Mouse (Mus musculus) heart, embryonic 12.5 days (tissue): ENCODE measurements around the gene Pik3r2. TPM values are rescaled to one million over a fixed set of nuclear protein-coding genes. Genes with fewer than 3 reads are reported as not detected.

ENCODE experiments used
- ATAC-seq: fragments of 200-750 bp; cut with Nextera tagmentation; 2 replicates; pipeline ENCODE4 v1.8.0; 2017; ENCODE audit warnings: moderate TSS enrichment, moderate library complexity; ENCODE audit not compliant: insufficient number of reproducible peaks, low FRiP score
- H3K27ac ChIP-seq: fragments of 300-500 bp; sonication (generic); 2 replicates; pipeline ENCODE4 v1.5.1; 2016; ENCODE audit warnings: mild to moderate bottlenecking, moderate library complexity; ENCODE audit not compliant: poor library complexity, severe bottlenecking
- H3K27me3 ChIP-seq: fragments of 300-500 bp; sonication (generic); replicated peaks from 2 replicates; pipeline ENCODE4 v1.6.1; 2016; ENCODE audit warnings: mild to moderate bottlenecking, moderate library complexity
- H3K36me3 ChIP-seq: fragments of 300-500 bp; sonication (generic); 2 replicates; pipeline ENCODE4 v1.6.1; 2016; ENCODE audit warnings: mild to moderate bottlenecking, moderate library complexity
- H3K4me1 ChIP-seq: fragments of 300-500 bp; sonication (generic); replicated peaks from 2 replicates; pipeline ENCODE4 v1.6.1; 2016; ENCODE audit warnings: mild to moderate bottlenecking
- H3K4me2 ChIP-seq: fragments of 300-500 bp; sonication (generic); 2 replicates; pipeline ENCODE4 v1.6.1; 2016; ENCODE audit warnings: mild to moderate bottlenecking, moderate library complexity
- H3K4me3 ChIP-seq: fragments of 300-500 bp; sonication (generic); 2 replicates; pipeline ENCODE4 v1.5.1; 2016; ENCODE audit warnings: mild to moderate bottlenecking
- H3K9ac ChIP-seq: fragments of 300-500 bp; sonication (generic); 2 replicates; pipeline ENCODE4 v1.6.1; 2016; ENCODE audit warnings: mild to moderate bottlenecking, moderate library complexity
- H3K9me3 ChIP-seq: fragments of 300-500 bp; sonication (generic); replicated peaks from 2 replicates; pipeline ENCODE4 v1.6.1; 2016; ENCODE audit warnings: mild to moderate bottlenecking, moderate library complexity
- WGBS: fragments of 180-500 bp; shearing (Covaris S2); methylation state at CpG from one replicate; pipeline ENCODE4 v1.1.7; 2016; 5-methylcytosine and 5-hydroxymethylcytosine counted together
- polyA plus RNA-seq: library from polyadenylated mRNA; unstranded; fragments of >200 nt; fragmentation: Nextera tagmentation; extraction: Ambion mirVana; gene quantifications from 2 replicates; pipeline ENCODE4 v1.2.1, GENCODE M21; 2016

The Pik3r2 gene
- polyA plus RNA-seq, 1 experiment from 2014 or later = 35.2 TPM

GRCm38 (mm10) chr8:70772075-70772474 is 4.4 kb downstream of the Pik3r2 start:
- Histone ChIP-seq H3K4me3 (no peak overlapping the region), H3K9me3 (no peaks in the 10 kb centered on the region), H3K4me2 (no peak overlapping the region), H3K9ac (no peak overlapping the region), H3K27me3 (peaks cover 10% of the 10 kb centered on the region; the same call in 1 of the 2 replicates), H3K36me3 (peaks cover 68% of the 10 kb centered on the region), H3K27ac (no peak overlapping the region), H3K4me1 (peaks cover 32% of the 10 kb centered on the region)
- WGBS = 93% methylated on average over 13 of the region's 13 CpGs
- ATAC-seq = no peak

GRCm38 (mm10) chr8:70771217-70771616 is 5.3 kb downstream of the Pik3r2 start:
- H3K4me2 ChIP-seq = no peak overlapping the region
- peaks cover 10% of the 10 kb centered on the region; the same call in 1 of the 2 replicates for H3K27me3 ChIP-seq
- WGBS = 81% methylated on average over 7 of the region's 7 CpGs
- no peak overlapping the region for H3K27ac ChIP-seq
- ATAC-seq = no peak
- peaks cover 68% of the 10 kb centered on the region for H3K36me3 ChIP-seq
- no peak overlapping the region for H3K9ac ChIP-seq
- peaks cover 40% of the 10 kb centered on the region for H3K4me1 ChIP-seq
- H3K9me3 ChIP-seq = no peaks in the 10 kb centered on the region
- H3K4me3 ChIP-seq = no peak overlapping the region

DNA sequence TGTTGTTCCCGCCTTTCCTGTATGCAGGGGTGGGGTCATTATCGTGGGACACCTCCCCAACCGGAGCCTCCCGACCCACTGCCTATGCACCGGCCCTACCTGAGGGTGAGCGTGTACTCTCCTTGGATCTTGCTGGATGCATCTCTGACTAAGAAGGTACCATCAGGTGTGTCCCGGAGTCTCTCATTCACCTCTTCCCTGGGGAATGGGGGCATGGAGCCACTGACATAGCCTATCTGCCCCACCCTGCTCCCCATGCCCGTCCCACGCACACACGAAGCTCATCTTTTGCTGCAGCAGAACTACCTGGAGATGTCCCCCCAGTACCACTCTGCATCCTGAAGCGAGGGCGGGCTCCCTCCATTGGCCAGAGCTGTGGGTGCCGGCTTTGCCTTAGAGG is 5.8 kb downstream of the Pik3r2 start:
- Histone ChIP-seq H3K27me3 (peaks cover 10% of the 10 kb centered on the region; the same call in 1 of the 2 replicates), H3K36me3 (peaks cover 68% of the 10 kb centered on the region), H3K4me2 (no peak overlapping the region), H3K27ac (no peak overlapping the region), H3K4me3 (no peak overlapping the region), H3K9ac (no peak overlapping the region), H3K9me3 (no peaks in the 10 kb centered on the region), H3K4me1 (peaks cover 40% of the 10 kb centered on the region)
- ATAC-seq = no peak
- WGBS = 93% methylated on average over 13 of the region's 13 CpGs

DNA sequence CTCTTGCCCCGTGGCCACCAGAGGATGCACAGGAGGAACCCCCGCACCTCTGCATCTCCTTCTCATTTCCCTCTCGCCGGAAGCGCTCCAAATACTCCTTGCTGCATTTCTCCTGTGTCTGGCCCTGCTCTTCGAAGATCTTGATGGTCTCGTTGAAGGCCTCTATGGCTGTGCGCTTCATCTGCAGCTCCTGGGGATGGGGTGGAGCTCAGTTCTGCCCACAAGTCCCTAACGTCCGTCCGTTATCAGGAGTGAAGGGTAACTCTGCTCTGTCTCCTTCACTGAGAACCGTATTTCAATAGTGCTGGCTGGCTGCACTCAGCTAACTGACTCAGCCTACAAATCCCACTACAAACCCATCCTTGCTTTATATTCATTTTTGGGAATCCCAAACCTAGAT is 6.7 kb downstream of the Pik3r2 start:
- no peak for ATAC-seq
- peaks cover 40% of the 10 kb centered on the region for H3K4me1 ChIP-seq
- H3K4me2 ChIP-seq = no peak overlapping the region
- H3K27ac ChIP-seq = no peak overlapping the region
- peaks cover 64% of the 10 kb centered on the region for H3K36me3 ChIP-seq
- WGBS = 66% methylated on average over 12 of the region's 12 CpGs
- peaks cover 10% of the 10 kb centered on the region; the same call in 1 of the 2 replicates for H3K27me3 ChIP-seq
- H3K9me3 ChIP-seq = no peaks in the 10 kb centered on the region
- no peak overlapping the region for H3K9ac ChIP-seq
- H3K4me3 ChIP-seq = no peak overlapping the region

DNA sequence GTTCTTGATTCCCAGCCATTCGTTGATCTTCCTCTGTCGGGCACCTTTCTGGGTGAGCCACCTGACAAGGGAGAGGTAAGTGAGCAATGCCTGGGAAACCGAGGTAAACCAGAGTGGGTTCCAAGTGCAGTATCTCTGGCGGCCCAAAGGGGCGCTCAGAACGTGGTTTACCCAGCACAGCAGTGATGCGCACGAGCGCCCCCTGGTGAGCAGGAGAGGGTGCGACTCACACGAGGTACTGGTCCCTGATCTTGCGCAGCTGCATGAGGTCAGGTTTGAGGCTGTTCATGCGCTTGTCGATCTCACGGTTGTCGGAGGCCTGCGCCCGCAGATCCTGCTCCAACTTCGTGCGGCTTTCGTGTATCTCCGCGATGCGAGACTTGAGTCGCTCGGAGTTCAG is 7.2 kb downstream of the Pik3r2 start:
- peaks cover 59% of the 10 kb centered on the region for H3K36me3 ChIP-seq
- peak; percentile 63 for ATAC-seq
- no peak overlapping the region for H3K4me3 ChIP-seq
- peaks cover 35% of the 10 kb centered on the region for H3K4me1 ChIP-seq
- no peak overlapping the region for H3K4me2 ChIP-seq
- no peak overlapping the region for H3K27ac ChIP-seq
- WGBS = 7% methylated on average over 26 of the region's 26 CpGs
- no peak overlapping the region for H3K9ac ChIP-seq
- no peaks in the 10 kb centered on the region for H3K9me3 ChIP-seq
- peaks cover 10% of the 10 kb centered on the region; the same call in 1 of the 2 replicates for H3K27me3 ChIP-seq

- no peak overlapping the region for H3K4me3 ChIP-seq
- WGBS = 78% methylated on average over 16 of the region's 16 CpGs
- H3K9ac ChIP-seq = no peak overlapping the region
- H3K4me1 ChIP-seq = peaks cover 31% of the 10 kb centered on the region
- no peak for ATAC-seq
- peaks cover 55% of the 10 kb centered on the region for H3K36me3 ChIP-seq
- no peak overlapping the region for H3K27ac ChIP-seq
- no peaks in the 10 kb centered on the region for H3K9me3 ChIP-seq
- H3K27me3 ChIP-seq = peaks cover 10% of the 10 kb centered on the region; the same call in 1 of the 2 replicates
- H3K4me2 ChIP-seq = no peak overlapping the region
Observed at GRCm38 (mm10) chr8:70768956-70769355, 7.6 kb downstream of the Pik3r2 start.

- WGBS = 93% methylated on average over 32 of the region's 32 CpGs
- ATAC-seq = no peak
- peaks cover 50% of the 10 kb centered on the region for H3K36me3 ChIP-seq
Observed at GRCm38 (mm10) chr8:70768231-70768776, 8.2 kb downstream of the Pik3r2 start.

GRCm38 (mm10) chr8:70767503-70767902 is 9.0 kb downstream of the Pik3r2 start:
- Histone ChIP-seq H3K4me2 (no peak overlapping the region), H3K27me3 (peaks cover 10% of the 10 kb centered on the region; the same call in 1 of the 2 replicates), H3K27ac (no peak overlapping the region), H3K9me3 (no peaks in the 10 kb centered on the region), H3K9ac (no peak overlapping the region), H3K36me3 (peaks cover 42% of the 10 kb centered on the region), H3K4me3 (no peak overlapping the region), H3K4me1 (peaks cover 21% of the 10 kb centered on the region)
- no peak for ATAC-seq
- 80% methylated on average over 6 of the region's 6 CpGs for WGBS

More at GRCm38 (mm10) chr8:70768231-70768776, 8.2 kb downstream of the Pik3r2 start:
- Histone ChIP-seq H3K9ac (no peak overlapping the region), H3K27me3 (peaks cover 10% of the 10 kb centered on the region; the same call in 1 of the 2 replicates), H3K9me3 (no peaks in the 10 kb centered on the region), H3K27ac (no peak overlapping the region), H3K4me1 (peaks cover 24% of the 10 kb centered on the region), H3K4me3 (no peak overlapping the region), H3K4me2 (no peak overlapping the region)

- peaks cover 35% of the 10 kb centered on the region for H3K36me3 ChIP-seq
- H3K9ac ChIP-seq = peak overlapping the region; percentile 71
- H3K27me3 ChIP-seq = peaks cover 10% of the 10 kb centered on the region; the same call in 1 of the 2 replicates
- H3K27ac ChIP-seq = 0 out of 2 replicates have a peak overlapping the region, but pooled peaks have one; percentile 7
- peaks cover 21% of the 10 kb centered on the region for H3K4me1 ChIP-seq
- no peaks in the 10 kb centered on the region for H3K9me3 ChIP-seq
- peak; percentile 35; the same call in 1 of the 2 replicates for ATAC-seq
- H3K4me3 ChIP-seq = peak overlapping the region; percentile 49
- WGBS = 8% methylated on average over 21 of the region's 21 CpGs
- peak overlapping the region; percentile 91 for H3K4me2 ChIP-seq
Observed at GRCm38 (mm10) chr8:70766571-70767440, 9.7 kb downstream of the Pik3r2 start.

DNA sequence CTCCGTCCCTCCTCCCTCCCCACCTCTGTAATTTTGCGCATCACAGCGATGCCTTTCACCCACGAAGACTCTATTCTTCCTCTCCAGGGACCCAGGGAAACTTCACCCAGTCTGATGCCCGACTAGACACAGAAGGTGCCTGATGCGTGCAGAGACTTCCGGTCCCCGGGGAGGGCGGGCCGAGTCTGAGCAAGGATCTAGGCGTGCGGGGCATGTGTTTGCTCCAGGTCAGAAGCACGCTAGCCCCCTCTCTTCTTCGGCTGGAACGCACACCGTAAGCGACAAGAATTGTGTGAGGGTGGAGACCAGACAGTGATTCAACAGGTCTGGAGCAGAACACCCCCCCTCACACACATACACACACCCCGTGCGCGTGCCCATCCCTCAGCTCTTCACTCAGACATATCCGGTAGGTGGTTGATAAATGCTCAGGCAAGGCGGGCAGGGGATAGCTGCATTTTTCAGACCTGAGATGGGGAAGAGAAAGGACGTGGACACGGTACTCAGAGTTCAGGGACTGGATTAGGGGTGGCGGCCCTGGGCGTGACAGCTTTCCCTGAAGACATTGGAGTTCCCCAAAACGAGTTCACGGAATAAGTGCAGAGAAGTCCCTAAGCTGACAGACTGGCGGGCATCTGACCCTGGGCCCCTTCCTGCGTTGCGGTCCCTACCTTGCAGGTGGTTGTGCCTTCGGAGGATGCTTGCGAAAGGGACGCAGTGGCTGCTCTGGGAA is 10.5 kb downstream of the Pik3r2 start:
- Histone ChIP-seq H3K36me3 (peaks cover 27% of the 10 kb centered on the region), H3K4me3 (peak overlapping the region; percentile 49), H3K4me1 (peaks cover 21% of the 10 kb centered on the region), H3K9ac (peak overlapping the region; percentile 71), H3K9me3 (no peaks in the 10 kb centered on the region), H3K27me3 (peaks cover 8% of the 10 kb centered on the region; the same call in 1 of the 2 replicates), H3K4me2 (peak overlapping the region; percentile 91), H3K27ac (0 out of 2 replicates have a peak overlapping the region, but pooled peaks have one; percentile 7)
- ATAC-seq = no peak
- 2% methylated on average over 34 of the region's 34 CpGs for WGBS
